In the genomic region with DNA sequence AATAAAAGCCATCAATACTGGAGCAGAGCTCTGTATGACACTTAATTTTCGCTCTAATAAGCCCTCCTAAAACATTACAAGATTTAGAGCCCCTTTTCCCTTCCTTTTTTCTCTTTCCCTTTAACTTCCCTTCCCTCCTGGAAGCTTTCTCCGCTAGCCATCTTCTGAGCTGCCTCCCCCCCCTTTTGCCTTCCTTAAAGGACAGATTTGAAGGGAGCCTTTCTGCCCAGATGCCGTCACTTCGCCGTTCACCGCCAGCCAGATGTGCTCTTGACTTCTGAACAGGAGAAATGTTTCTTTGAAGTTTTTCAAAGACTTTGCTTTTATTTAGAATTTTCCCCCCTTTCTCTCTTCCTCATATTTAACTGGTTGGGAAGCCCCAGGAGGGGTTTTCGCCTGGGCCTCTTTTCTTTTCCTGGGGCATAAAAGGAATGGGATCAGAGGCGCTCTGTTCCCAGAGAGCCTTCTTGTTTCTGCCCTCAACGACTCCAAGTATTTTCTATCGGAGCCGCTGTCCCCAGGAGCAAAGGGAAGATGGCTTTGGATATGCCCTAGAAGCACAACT, we compare ENCODE assay signal across 23 mouse cellular contexts.
A peak's percentile ranks its signal among the peaks of the same experiment; 100 is the strongest.
DNase-seq lines count a peak whose midpoint lies in the region; ATAC-seq and TF ChIP-seq lines count a peak whose summit lies in the region.
"Had no signal": no experiment of that assay in that cellular context is flagged by ENCODE, and none has a peak within 500 bp of the region (broad histone marks: within the 10 kb centered on the region; RNA-seq: fewer than 3 reads in every experiment).

No protein-coding gene starts in this region.

- peak overlapping the region; percentile 5; the same call in 1 of the 2 replicates for H3K4me2 ChIP-seq in hindbrain, postnatal 0 days (ENCODE audit: low read depth, low read length)
- H3K4me2 ChIP-seq in embryonic facial prominence, embryonic 11.5 days (ENCODE audit: low read depth, low read length) = no peak overlapping the region
- H3K4me2 ChIP-seq in neural tube, embryonic 14.5 days (ENCODE audit: low read depth, low read length) = no peak overlapping the region
- H3K4me2 ChIP-seq: forebrain, embryonic 13.5 days; heart, embryonic 11.5 days; hindbrain, embryonic 14.5 days; kidney, embryonic 15.5 days; liver, embryonic 11.5 days; stomach, embryonic 15.5 days had no signal

- no peak overlapping the region for H3K27ac ChIP-seq in hindbrain, postnatal 0 days
- H3K27ac ChIP-seq in hindbrain, embryonic 10.5 days = no peak overlapping the region
- no peak overlapping the region for H3K27ac ChIP-seq in embryonic facial prominence, embryonic 11.5 days (replicated peaks; ENCODE audit: low read depth, low read length)
- H3K27ac ChIP-seq in limb, embryonic 10.5 days = peak overlapping the region; percentile 61
- H3K27ac ChIP-seq in neural tube, embryonic 14.5 days (ENCODE audit: low read depth, low read length) = 0 out of 2 replicates have a peak overlapping the region, but pooled peaks have one; percentile 13
- H3K27ac ChIP-seq: forebrain, embryonic 13.5 days; gastrocnemius, adult 2 months; hindbrain, embryonic 14.5 days; kidney, embryonic 15.5 days; stomach, embryonic 15.5 days had no signal

- no peak for TF ChIP-seq CTCF in hindbrain, postnatal 0 days (IDR thresholded peaks at IDR 0.05; ENCODE audit: low read depth)

- no peak overlapping the region for H3K4me3 ChIP-seq in hindbrain, postnatal 0 days (ENCODE audit: low read length)
- H3K4me3 ChIP-seq in hindbrain, embryonic 10.5 days = no peak overlapping the region
- H3K4me3 ChIP-seq in embryonic facial prominence, embryonic 11.5 days (ENCODE audit: low read depth, low read length) = no peak overlapping the region
- H3K4me3 ChIP-seq in limb, embryonic 10.5 days = no peak overlapping the region
- H3K4me3 ChIP-seq in neural tube, embryonic 14.5 days (ENCODE audit: low read depth, low read length) = no peak overlapping the region
- H3K4me3 ChIP-seq: erythroblast, embryonic 14.5 days; forebrain, embryonic 13.5 days; gastrocnemius, adult 2 months; kidney, embryonic 15.5 days; stomach, embryonic 15.5 days had no signal

- no peak overlapping the region for H3K9ac ChIP-seq in hindbrain, postnatal 0 days (replicated peaks; ENCODE audit: low read length)
- no peak overlapping the region for H3K9ac ChIP-seq in embryonic facial prominence, embryonic 11.5 days (replicated peaks; ENCODE audit: low read length)
- H3K9ac ChIP-seq in neural tube, embryonic 14.5 days (replicated peaks; ENCODE audit: low read depth, low read length) = no peak overlapping the region
- H3K9ac ChIP-seq: forebrain, embryonic 13.5 days; hindbrain, embryonic 14.5 days; kidney, embryonic 15.5 days; stomach, embryonic 15.5 days had no signal

- no peaks in the 10 kb centered on the region for H3K27me3 ChIP-seq in hindbrain, postnatal 0 days (ENCODE audit: insufficient read depth, low read length)
- 0 out of 2 replicates have a peak, but pooled peaks cover 3% of the 10 kb centered on the region for H3K27me3 ChIP-seq in hindbrain, embryonic 10.5 days (ENCODE audit: insufficient read depth, poor library complexity, severe bottlenecking)
- H3K27me3 ChIP-seq in embryonic facial prominence, embryonic 11.5 days (ENCODE audit: control insufficient read depth, insufficient read depth, low read length) = no peaks in the 10 kb centered on the region
- no peaks in the 10 kb centered on the region for H3K27me3 ChIP-seq in limb, embryonic 10.5 days (ENCODE audit: low read depth, poor library complexity, severe bottlenecking)
- no peaks in the 10 kb centered on the region for H3K27me3 ChIP-seq in neural tube, embryonic 14.5 days (ENCODE audit: control insufficient read depth, insufficient read depth, low read length)
- H3K27me3 ChIP-seq: forebrain, embryonic 13.5 days; kidney, embryonic 15.5 days; stomach, embryonic 15.5 days had no signal

- 39% methylated on average over 11 of the region's 11 CpGs for WGBS in hindbrain, postnatal 0 days
- WGBS in hindbrain, embryonic 10.5 days = 43% methylated on average over 11 of the region's 11 CpGs
- 42% methylated on average over 11 of the region's 11 CpGs for WGBS in embryonic facial prominence, embryonic 11.5 days
- WGBS in limb, embryonic 10.5 days = 44% methylated on average over 11 of the region's 11 CpGs
- WGBS in neural tube, embryonic 14.5 days = 34% methylated on average over 11 of the region's 11 CpGs

- no peaks in the 10 kb centered on the region for H3K36me3 ChIP-seq in hindbrain, postnatal 0 days (ENCODE audit: insufficient read depth, low read length)
- H3K36me3 ChIP-seq in hindbrain, embryonic 10.5 days = no peaks in the 10 kb centered on the region
- no peaks in the 10 kb centered on the region for H3K36me3 ChIP-seq in embryonic facial prominence, embryonic 11.5 days (replicated peaks; ENCODE audit: control insufficient read depth, insufficient read depth, low read depth, low read length)
- no peaks in the 10 kb centered on the region for H3K36me3 ChIP-seq in limb, embryonic 10.5 days
- H3K36me3 ChIP-seq in neural tube, embryonic 14.5 days (ENCODE audit: control insufficient read depth, insufficient read depth, low read length) = no peaks in the 10 kb centered on the region
- H3K36me3 ChIP-seq: kidney, embryonic 15.5 days; stomach, embryonic 15.5 days had no signal

- H3K9me3 ChIP-seq in hindbrain, postnatal 0 days (ENCODE audit: low read length) = no peaks in the 10 kb centered on the region
- H3K9me3 ChIP-seq in hindbrain, embryonic 10.5 days = no peaks in the 10 kb centered on the region
- H3K9me3 ChIP-seq in embryonic facial prominence, embryonic 11.5 days (replicated peaks; ENCODE audit: control insufficient read depth, low read length) = no peaks in the 10 kb centered on the region
- no peaks in the 10 kb centered on the region for H3K9me3 ChIP-seq in limb, embryonic 10.5 days (replicated peaks)
- H3K9me3 ChIP-seq in neural tube, embryonic 14.5 days (ENCODE audit: control insufficient read depth, low read length) = no peaks in the 10 kb centered on the region
- H3K9me3 ChIP-seq: forebrain, embryonic 13.5 days; kidney, embryonic 15.5 days; stomach, embryonic 15.5 days had no signal

- H3K4me1 ChIP-seq in hindbrain, postnatal 0 days (ENCODE audit: insufficient read depth, low read length) = no peaks in the 10 kb centered on the region
- H3K4me1 ChIP-seq in hindbrain, embryonic 10.5 days (replicated peaks) = peaks cover 12% of the 10 kb centered on the region
- H3K4me1 ChIP-seq in embryonic facial prominence, embryonic 11.5 days (ENCODE audit: control insufficient read depth, insufficient read depth, low read length) = no peaks in the 10 kb centered on the region; the same call in 1 of the 2 replicates
- peaks cover 44% of the 10 kb centered on the region for H3K4me1 ChIP-seq in limb, embryonic 10.5 days
- H3K4me1 ChIP-seq in neural tube, embryonic 14.5 days (ENCODE audit: control insufficient read depth, insufficient read depth, low read length) = no peaks in the 10 kb centered on the region
- H3K4me1 ChIP-seq: kidney, embryonic 15.5 days; stomach, embryonic 15.5 days had no signal

- ATAC-seq in hindbrain, postnatal 0 days = no peak
- ATAC-seq in embryonic facial prominence, embryonic 11.5 days (replicated peaks; ENCODE audit: insufficient number of reproducible peaks, low FRiP score, low TSS enrichment, low read depth) = no peak
- 0 out of 2 replicates have a peak, but pooled peaks have one; percentile 11 for ATAC-seq in neural tube, embryonic 14.5 days (ENCODE audit: low read depth)
- ATAC-seq in monocyte, adult 5-6 weeks (replicated peaks; ENCODE audit: insufficient number of reproducible peaks, low FRiP score, low TSS enrichment, poor library complexity, severe bottlenecking) = no peak
- ATAC-seq: intestine, embryonic 16.5 days had no signal

- DNase-seq in hindbrain, postnatal 0 days (ENCODE audit: low spot score) = no peak
- no peak for DNase-seq in hindbrain, embryonic 10.5 days (ENCODE audit: low spot score)
- peak; percentile 51 for DNase-seq in embryonic facial prominence, embryonic 11.5 days (ENCODE audit: low spot score)
- DNase-seq in limb, embryonic 10.5 days (ENCODE audit: low spot score) = no peak
- no peak for DNase-seq in heart, postnatal 36 days
- DNase-seq: adrenal gland, adult 2 months; cerebellum, adult 9-10 months; gastrocnemius, adult 2 months; heart, postnatal 10 days; lung, adult 18-20 months; lung, postnatal 14 days; retina, postnatal 1 day; thymus, adult 2 months had no signal

- intact Hi-C loops in heart, postnatal 36 days (cut with DNase I) = no loop called here

Comparison
In these comparisons a context has a peak if more than half of its experiments do, and no peak if none do; other contexts are left out.
1. H3K27ac ChIP-seq: peak in limb, embryonic 10.5 days (single experiment) and neural tube, embryonic 14.5 days (single experiment); none in hindbrain, postnatal 0 days (single experiment), hindbrain, embryonic 10.5 days (single experiment) and embryonic facial prominence, embryonic 11.5 days (single experiment).